Mouse (Mus musculus) small intestine, adult 2 months (tissue): ENCODE measurements around the gene Rab37.

Experiments used
- CTCF ChIP-seq: fragments of 200-500 bp; IDR thresholded peaks from 2 replicates; pipeline ENCODE4 v1.5.1; 2012; ENCODE audit warnings: low read depth, mild to moderate bottlenecking, control low read depth, inconsistent platforms, low read length, moderate library complexity, mixed read lengths; ENCODE audit not compliant: insufficient replicate concordance, insufficient read length; ENCODE audit errors: extremely low read depth
- POLR2A ChIP-seq: fragments of 200-500 bp; IDR thresholded peaks from 2 replicates; pipeline ENCODE4 v1.6.1; 2012; ENCODE audit warnings: low read depth, mild to moderate bottlenecking, control low read depth, inconsistent platforms, low read length, moderate library complexity

DNA sequence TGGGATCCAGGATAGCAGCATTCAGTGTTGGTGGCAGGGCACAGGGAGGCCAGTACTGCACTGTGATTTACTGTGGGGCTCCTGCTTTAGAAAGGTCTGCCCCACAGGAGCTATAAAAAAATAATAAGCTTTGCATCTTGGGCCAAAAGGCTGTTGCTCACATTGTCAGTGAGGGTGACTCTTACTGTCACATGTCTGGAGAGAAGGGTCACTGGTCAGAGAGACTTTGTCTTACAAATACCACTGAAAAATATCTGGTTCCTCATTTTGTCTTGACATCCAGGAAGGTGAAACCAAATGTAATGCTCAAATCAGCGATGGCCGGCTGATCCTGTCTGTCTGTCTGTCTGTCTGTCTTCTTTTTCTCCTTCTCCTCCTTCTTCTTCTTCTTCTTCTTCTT lies 50.7 kb downstream of the Rab37 start:
- TF ChIP-seq CTCF (no peak), POLR2A (no peak)
